Mouse (Mus musculus): ENCODE results near the gene Gtpbp2.

Gene Gtpbp2

GRCm38 (mm10) chr17:46160686-46161085 lies at the start of gene Gtpbp2:
TSS of gene Gtpbp2 (plus strand) at chr17:46161032.
- peak; percentile 98 for DNase-seq (ENCODE audit: low read depth, low spot score)

GRCm38 (mm10) chr17:46115489-46115888 lies 45.3 kb upstream of the Gtpbp2 start:
- no peak for DNase-seq (ENCODE audit: low read depth, low spot score)

GRCm38 (mm10) chr17:46116138-46116537 lies 44.7 kb upstream of the Gtpbp2 start:
- no peak for DNase-seq (ENCODE audit: low read depth, low spot score)

GRCm38 (mm10) chr17:46116881-46117280 lies 44.0 kb upstream of the Gtpbp2 start:
- DNase-seq (ENCODE audit: low read depth, low spot score): no peak

- no peak for DNase-seq (ENCODE audit: low read depth, low spot score)
Measured at GRCm38 (mm10) chr17:46117623-46118422, 43.0 kb upstream of the Gtpbp2 start.

- no peak for DNase-seq (ENCODE audit: low read depth, low spot score)
Measured at GRCm38 (mm10) chr17:46118423-46118850, 42.4 kb upstream of the Gtpbp2 start.

GRCm38 (mm10) chr17:46119641-46120040 lies 41.2 kb upstream of the Gtpbp2 start:
- DNase-seq (ENCODE audit: low read depth, low spot score): no peak

- DNase-seq (ENCODE audit: low read depth, low spot score): no peak
Measured at GRCm38 (mm10) chr17:46122791-46123190, 38.0 kb upstream of the Gtpbp2 start.

GRCm38 (mm10) chr17:46123285-46123684 lies 37.5 kb upstream of the Gtpbp2 start:
- DNase-seq (ENCODE audit: low read depth, low spot score): no peak

GRCm38 (mm10) chr17:46123953-46124700 lies 36.7 kb upstream of the Gtpbp2 start:
- no peak for DNase-seq (ENCODE audit: low read depth, low spot score)

GRCm38 (mm10) chr17:46126608-46127007 lies 34.2 kb upstream of the Gtpbp2 start:
- no peak for DNase-seq (ENCODE audit: low read depth, low spot score)

- DNase-seq (ENCODE audit: low read depth, low spot score): no peak
Measured at GRCm38 (mm10) chr17:46127814-46128493, 32.9 kb upstream of the Gtpbp2 start.

- DNase-seq (ENCODE audit: low read depth, low spot score): no peak
Measured at GRCm38 (mm10) chr17:46129741-46130498, 30.9 kb upstream of the Gtpbp2 start.

GRCm38 (mm10) chr17:46132058-46132718 lies 28.6 kb upstream of the Gtpbp2 start:
- DNase-seq (ENCODE audit: low read depth, low spot score): peak; percentile 73

- DNase-seq (ENCODE audit: low read depth, low spot score): no peak
Measured at GRCm38 (mm10) chr17:46132862-46133261, 28.0 kb upstream of the Gtpbp2 start.

- DNase-seq (ENCODE audit: low read depth, low spot score): no peak
Measured at GRCm38 (mm10) chr17:46138563-46139236, 22.1 kb upstream of the Gtpbp2 start.

- no peak for DNase-seq (ENCODE audit: low read depth, low spot score)
Measured at GRCm38 (mm10) chr17:46139872-46140271, 21.0 kb upstream of the Gtpbp2 start.

- peak; percentile 83 for DNase-seq (ENCODE audit: low read depth, low spot score)
Measured at GRCm38 (mm10) chr17:46143578-46144423, 17.0 kb upstream of the Gtpbp2 start, which contains the start of gene Rsph9. TSS of gene Rsph9 (minus strand) at chr17:46144216.
